Mouse (Mus musculus): Measurements from ENCODE around the gene Bnip1.

Bnip1 gene

GRCm38 (mm10) chr17:26841981-26842380 is 61.1 kb downstream of the Bnip1 start:
- DNase-seq = no peak
